Mouse (Mus musculus) layer of hippocampus, postnatal 36 days (tissue): Measurements from ENCODE around the gene Rnf39. TPM values are rescaled to one million over a fixed set of nuclear protein-coding genes. Genes with fewer than 3 reads are reported as not detected.

Experiments
- DNase-seq, 2 experiments: peaks; one replicate each; pipeline ENCODE4 v3.0.0; 2022
- total RNA-seq, 2 experiments: library from RNA; stranded (reverse); gene quantifications; 2 replicates each; pipeline ENCODE4 v1.2.3; 2021

The Rnf39 gene
- total RNA-seq, 2 experiments from 2014 or later, result 4.4 to 7.3 TPM

DNA sequence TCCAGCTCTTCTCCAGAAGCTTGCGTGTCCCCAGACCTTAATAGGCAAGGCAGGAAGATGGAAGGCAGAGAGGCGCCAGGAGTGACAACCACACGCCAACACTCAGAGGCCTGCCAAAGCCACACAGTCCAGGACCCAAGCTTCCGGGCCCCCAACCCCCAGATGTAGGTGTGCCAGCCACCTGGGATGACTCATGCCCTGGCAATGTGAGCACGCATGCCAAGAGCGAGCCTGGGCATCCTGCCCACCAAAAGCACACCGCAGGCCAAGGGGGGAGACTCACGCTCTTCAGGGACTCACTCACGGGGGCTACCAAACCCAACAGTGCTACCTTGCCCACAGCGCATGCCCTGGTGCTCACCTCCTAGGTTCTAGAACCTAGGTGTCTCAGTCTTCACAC lies 327 bp upstream of the Rnf39 start:
- peak in 1 of 2 experiments; percentile 41 for DNase-seq

DNA sequence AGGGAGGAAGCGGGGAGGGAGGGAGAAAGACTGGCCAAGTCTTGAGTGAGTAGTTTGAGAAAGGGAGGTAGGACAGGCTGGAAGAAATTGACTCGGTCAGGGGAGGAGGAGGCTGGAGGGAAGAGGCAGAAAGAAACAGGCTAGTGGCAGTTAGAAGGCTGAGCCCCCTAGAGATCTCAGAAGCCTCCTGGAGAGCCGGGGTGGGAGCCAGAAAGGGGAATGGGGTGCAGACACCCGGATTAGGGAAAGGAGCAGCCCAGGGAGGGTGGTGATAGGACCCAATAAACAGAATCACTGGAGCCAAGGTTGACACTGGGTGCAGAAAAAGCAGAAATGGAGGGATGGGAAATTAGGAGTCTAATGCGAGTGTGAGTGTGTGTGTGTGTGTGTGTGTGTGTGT lies 973 bp downstream of the Rnf39 start:
- DNase-seq, result no peak

DNA sequence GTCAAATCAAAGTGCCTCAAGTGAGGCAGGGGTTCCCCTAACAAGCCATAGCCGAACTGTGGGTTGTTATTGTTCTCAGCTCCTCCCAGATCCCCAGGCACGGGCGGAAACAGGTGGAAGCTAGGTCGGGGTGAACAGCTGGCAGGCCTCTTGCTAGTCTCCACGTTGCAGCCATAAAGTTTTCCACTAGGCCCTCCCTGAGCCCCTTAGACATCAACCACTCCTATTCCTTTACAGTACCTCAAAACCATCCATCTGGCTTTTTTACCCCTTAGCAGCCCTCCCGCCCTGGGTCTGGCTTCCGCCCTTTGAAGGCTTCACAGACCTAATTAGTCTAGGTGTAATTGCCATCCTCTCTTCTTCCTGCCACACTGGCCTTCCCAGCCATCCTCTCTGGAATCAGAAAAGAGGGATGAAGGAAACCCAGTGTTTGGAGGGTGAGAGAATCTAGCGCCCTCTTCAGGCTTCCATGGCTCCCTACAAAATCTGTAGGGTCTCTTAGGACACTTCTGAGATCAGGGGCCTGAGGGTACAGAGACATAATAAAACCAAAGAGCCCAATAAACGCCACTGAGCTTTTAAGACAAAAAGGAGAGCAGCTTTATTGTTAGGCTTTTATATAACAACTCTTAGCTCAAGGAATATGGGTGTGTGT lies 1.5 kb downstream of the Rnf39 start:
- no peak for DNase-seq

- peak; percentile 55 to 70 for DNase-seq
Observed at GRCm38 (mm10) chr17:36947051-36947819, 4.5 kb downstream of the Rnf39 start.

GRCm38 (mm10) chr17:36948286-36948685 lies 5.6 kb downstream of the Rnf39 start:
- DNase-seq, result no peak

DNA sequence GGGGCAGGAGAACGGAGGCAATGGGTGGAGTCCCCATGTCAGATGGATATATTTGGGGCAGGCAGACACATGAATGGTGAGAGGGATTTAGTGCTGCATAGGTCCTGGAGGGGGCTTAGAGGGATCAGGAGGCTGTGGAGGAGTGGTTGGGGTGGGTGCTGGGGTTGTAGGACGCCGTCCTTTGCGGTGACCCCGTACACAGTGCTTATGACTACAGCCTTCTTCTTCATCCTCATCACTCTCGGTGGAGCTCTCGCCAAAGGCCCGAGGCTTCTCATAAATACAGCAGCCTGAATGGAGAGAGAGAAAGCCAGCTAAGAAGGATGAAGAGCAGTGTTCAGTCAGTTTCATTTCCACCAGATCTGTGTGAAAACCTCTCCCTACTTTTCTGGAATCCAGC lies 6.5 kb downstream of the Rnf39 start:
- no peak for DNase-seq

DNA sequence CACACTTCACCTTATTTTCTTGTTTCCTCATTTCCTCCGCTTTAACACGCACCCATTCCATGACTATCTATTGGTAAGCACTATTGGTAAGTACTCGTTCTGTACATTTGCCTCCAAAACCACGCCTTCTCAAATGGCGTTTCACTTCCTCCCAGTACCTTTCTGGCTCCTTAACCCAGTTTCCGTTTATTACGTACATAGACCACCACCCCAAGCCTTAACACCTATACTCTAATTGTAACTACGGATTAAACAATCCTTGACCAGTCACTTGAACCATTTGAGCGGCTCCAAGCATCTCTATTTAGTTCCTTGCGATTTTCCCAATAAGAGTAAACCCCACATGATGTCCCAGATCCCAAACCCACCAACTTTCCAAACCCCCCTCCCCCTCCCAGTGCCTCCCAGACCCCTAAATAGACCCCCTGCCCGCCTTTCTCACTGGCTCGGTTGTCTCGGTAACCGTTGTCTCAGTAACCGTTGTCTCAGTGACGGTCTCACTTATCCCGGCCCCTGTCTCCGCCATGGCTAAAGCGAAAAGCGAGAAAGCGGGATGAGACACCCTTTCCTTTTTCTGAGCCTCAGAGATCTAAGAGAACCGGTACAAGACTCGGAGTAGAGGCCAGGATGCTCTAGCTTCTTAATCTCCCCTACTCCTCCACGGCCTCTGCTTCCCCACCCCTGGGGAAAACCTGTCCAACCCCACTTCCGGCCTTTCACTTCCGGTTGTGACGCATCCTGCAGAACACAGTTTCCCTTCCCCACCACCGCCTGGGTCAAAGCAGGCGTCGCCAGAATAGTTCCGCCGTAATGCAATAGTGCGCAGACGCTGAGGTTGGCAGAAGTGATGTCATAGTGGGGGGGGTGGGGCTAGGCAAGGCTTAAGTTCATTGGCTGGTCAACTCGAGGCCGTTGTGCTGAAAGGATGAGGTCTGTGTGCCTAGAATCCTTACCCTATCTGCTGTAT lies 8.5 kb downstream of the Rnf39 start, which contains the start of gene Ppp1r11:
TSS of gene Ppp1r11 (minus strand) at position 761 of the 967 bp plus-strand sequence.
- DNase-seq, result peak; percentile 95 to 97

- DNase-seq, result no peak
Observed at GRCm38 (mm10) chr17:36952631-36953030, 9.9 kb downstream of the Rnf39 start.

GRCm38 (mm10) chr17:36953062-36953461 lies 10.3 kb downstream of the Rnf39 start:
- DNase-seq, result no peak

DNA sequence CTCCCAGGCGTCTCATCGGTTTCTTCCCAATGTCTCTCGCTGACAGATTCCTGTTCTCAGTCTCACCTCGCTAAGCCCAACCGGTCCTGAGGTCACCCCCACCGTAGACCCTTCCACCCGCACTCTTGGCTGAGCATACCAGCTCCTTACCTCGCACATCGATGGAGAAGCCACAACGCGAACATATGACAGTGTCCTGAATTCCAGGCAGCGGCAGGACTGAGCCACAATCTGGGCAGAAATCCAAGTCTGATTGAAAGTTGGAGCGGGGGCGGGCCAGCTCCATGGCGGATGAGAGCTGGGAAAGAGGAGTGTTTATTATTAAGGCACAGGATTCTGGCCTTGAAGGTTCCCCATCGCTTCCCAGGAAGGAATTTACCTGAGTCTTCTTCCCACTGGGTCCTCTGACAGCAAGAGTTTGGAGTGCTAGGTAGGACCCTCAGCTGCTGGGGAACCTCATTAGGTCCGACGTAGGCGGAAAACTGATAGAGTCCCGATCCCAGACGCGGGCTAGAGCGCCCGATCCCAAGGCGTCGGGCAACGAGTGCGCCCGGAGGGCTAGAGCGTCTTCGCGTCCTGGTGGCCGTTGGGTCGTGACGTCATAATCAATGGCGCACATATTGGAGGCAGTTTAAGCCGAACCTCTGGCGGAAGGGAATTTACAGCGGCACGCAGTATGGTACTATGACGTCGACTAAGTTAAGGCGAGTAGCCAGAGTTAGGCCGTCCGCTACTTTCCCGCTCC lies 15.5 kb downstream of the Rnf39 start, which contains the start of the genes Znrd1 and Znrd1as:
TSS of gene Znrd1 (minus strand) at position 561 of the 745 bp plus-strand sequence.
TSS of gene Znrd1as (plus strand) at position 594 of the 745 bp plus-strand sequence.
- DNase-seq, result peak; percentile 93 to 95

GRCm38 (mm10) chr17:36958884-36959283 lies 16.2 kb downstream of the Rnf39 start:
- no peak for DNase-seq

DNA sequence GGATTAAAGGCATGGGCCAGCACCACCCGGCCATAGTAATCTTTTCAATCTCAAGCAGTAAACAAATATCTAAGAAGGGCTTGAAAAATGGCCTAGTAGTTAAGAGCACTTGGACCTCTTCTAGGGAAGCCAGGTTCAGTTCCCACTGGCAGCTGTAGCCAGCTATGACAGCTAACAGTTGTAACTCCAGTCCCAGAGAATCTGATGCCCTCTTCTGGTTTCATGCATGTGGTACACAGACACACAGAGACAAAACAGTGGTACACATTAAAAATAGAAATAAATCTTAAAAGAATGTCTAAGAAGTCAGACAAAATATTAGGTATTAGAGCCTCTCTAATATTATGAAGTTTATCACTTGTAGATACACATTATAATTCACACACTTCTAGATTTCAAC lies 18.4 kb downstream of the Rnf39 start:
- DNase-seq, result no peak

DNA sequence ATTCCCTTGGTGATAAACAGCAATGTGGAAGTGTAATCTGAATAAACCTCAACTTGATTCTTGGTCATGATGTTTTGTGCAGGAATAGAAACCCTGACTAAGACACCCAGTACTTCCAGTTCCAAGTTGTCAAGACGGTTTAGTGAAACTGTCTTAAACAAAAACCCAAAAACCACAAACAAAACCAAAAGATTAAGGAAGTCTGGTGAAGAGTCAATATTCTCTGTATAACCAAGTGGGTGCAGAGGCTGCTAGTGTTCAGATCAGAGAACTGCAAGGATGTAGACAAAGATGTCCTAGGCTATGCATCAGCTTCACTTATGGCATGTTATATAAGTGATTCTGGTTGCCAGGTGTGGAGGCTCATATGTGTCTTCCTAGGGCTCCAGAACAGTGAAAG lies 24.2 kb downstream of the Rnf39 start:
- DNase-seq, result no peak

- no peak for DNase-seq
Observed at GRCm38 (mm10) chr17:36970316-36970890, 27.7 kb downstream of the Rnf39 start.

DNA sequence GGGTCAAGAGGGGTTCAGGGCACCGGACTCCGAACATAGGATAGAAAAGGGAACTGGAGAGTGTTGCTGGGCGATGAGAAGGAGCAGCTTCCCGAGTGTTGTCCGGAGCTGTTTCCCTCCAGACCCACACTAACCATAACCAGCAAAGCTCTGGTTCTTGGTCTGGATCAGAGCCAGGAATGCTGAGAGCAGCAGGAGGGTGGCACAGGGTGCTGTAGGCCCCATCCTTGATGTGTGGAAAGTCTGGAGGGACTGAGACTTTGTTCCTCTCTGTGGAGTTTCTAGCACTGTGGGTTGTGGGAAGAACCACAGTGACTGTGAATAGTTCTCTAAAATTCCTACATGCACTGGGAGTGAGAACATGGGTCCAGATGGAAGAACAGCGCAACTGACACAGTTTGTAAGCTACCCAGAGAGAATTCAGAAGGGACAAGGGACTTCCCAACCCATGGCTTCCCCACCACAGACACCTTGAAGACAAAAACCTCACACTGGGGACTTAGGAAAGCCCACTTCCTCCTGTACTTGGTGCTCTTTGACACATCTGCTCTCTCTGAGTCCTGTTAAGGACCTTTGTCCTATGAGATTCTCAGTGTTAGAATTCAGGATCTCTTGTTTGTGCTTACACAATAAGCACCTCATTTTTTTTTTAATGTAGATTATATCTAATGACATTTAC lies 28.6 kb downstream of the Rnf39 start:
- DNase-seq, result no peak

- no peak for DNase-seq
Observed at GRCm38 (mm10) chr17:36972791-36973190, 30.1 kb downstream of the Rnf39 start.

- DNase-seq, result no peak
Observed at GRCm38 (mm10) chr17:36973271-36973787, 30.6 kb downstream of the Rnf39 start.

- DNase-seq, result peak; percentile 24 to 26
Observed at GRCm38 (mm10) chr17:36981221-36981813, 38.6 kb downstream of the Rnf39 start, which contains the start of gene 2410137M14Rik. Gene 2410137M14Rik, minus strand, starts transcription at chr17:36981237.

DNA sequence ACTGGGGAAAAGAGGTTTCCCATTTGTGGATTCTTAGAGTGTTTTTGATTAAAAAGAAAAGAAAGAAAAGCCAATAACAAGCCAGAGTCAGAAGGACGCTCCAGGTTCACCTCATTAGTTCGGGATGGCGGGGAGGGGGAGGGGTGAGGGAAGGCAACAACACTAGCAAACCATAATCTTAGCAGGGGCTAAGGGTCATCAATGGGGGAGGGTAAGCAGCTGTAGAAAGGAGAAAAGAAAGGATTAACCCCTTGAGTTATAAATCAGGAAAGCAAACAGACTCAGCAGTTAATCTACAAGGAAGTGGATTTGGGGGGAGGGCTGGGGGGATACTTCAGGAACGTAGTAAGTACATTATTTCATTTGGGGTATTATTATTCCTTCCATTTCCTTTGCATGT lies 39.1 kb downstream of the Rnf39 start:
- no peak for DNase-seq
